ENCODE assay signal across 9 mouse cellular contexts in the genomic region with DNA sequence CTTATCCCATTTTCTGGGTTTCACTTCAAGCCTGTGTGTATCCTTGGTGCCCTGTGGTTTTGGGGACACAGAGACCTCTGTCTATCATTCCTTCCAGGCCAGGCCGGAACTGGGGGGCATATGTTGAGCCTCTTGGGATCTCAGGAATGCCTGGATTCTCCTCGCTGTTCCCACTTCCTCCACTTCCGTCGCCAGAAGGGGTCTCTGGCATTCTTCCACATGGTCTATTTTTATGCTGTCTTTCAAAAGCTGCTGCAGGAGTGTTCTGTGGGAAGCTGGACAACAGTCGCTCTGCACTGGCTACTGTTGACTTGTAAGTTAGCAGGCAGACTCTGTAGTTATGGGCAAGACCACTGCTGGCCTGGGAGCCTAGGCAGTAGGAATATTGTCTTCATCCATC.
DNase-seq lines count a peak whose midpoint lies in the region; ATAC-seq and TF ChIP-seq lines count a peak whose summit lies in the region.
"Had no signal": no experiment of that assay in that cellular context is flagged by ENCODE, and none has a peak within 500 bp of the region (broad histone marks: within the 10 kb centered on the region; RNA-seq: fewer than 3 reads in every experiment).

No protein-coding gene starts in this region.

- no peaks in the 10 kb centered on the region for H3K36me3 ChIP-seq in midbrain, embryonic 16.5 days (ENCODE audit: control insufficient read depth, insufficient read depth, low read length)
- H3K36me3 ChIP-seq in midbrain, embryonic 11.5 days (ENCODE audit: control insufficient read depth, insufficient read depth, low read length) = no peaks in the 10 kb centered on the region
- H3K36me3 ChIP-seq in stomach, postnatal 0 days (ENCODE audit: control insufficient read depth, insufficient read depth, low read length) = peaks cover 9% of the 10 kb centered on the region; the same call in 1 of the 2 replicates

- H3K4me2 ChIP-seq in midbrain, embryonic 16.5 days (ENCODE audit: low read length) = no peak overlapping the region
- no peak overlapping the region for H3K4me2 ChIP-seq in midbrain, embryonic 11.5 days
- H3K4me2 ChIP-seq in stomach, postnatal 0 days (replicated peaks; ENCODE audit: low read depth) = no peak overlapping the region

- H3K4me1 ChIP-seq in midbrain, embryonic 16.5 days (ENCODE audit: control insufficient read depth, insufficient read depth, low read length) = peaks cover 23% of the 10 kb centered on the region
- peaks cover 5% of the 10 kb centered on the region; the same call in 1 of the 2 replicates for H3K4me1 ChIP-seq in midbrain, embryonic 11.5 days (ENCODE audit: control insufficient read depth, insufficient read depth, low read length)
- peaks cover 2% of the 10 kb centered on the region; the same call in 1 of the 2 replicates for H3K4me1 ChIP-seq in stomach, postnatal 0 days (replicated peaks; ENCODE audit: control insufficient read depth, insufficient read depth)

- no peak for TF ChIP-seq EP300 in stomach, postnatal 0 days (optimal IDR thresholded peaks at IDR 0.05)

- H3K27me3 ChIP-seq in midbrain, embryonic 16.5 days (ENCODE audit: control insufficient read depth, insufficient read depth, low read depth, low read length) = no peaks in the 10 kb centered on the region
- no peaks in the 10 kb centered on the region for H3K27me3 ChIP-seq in midbrain, embryonic 11.5 days (ENCODE audit: control insufficient read depth, insufficient read depth, low read length)
- H3K27me3 ChIP-seq in stomach, postnatal 0 days (ENCODE audit: control insufficient read depth, insufficient read depth, low read length) = no peaks in the 10 kb centered on the region

- no peaks in the 10 kb centered on the region for H3K9me3 ChIP-seq in midbrain, embryonic 16.5 days (replicated peaks; ENCODE audit: control insufficient read depth, low read length, poor library complexity, severe bottlenecking)
- no peaks in the 10 kb centered on the region for H3K9me3 ChIP-seq in midbrain, embryonic 11.5 days (ENCODE audit: control insufficient read depth, low read length)
- H3K9me3 ChIP-seq in stomach, postnatal 0 days (ENCODE audit: control insufficient read depth, low read length) = no peaks in the 10 kb centered on the region

- H3K4me3 ChIP-seq in midbrain, embryonic 16.5 days (ENCODE audit: low read depth, low read length) = no peak overlapping the region
- no peak overlapping the region for H3K4me3 ChIP-seq in midbrain, embryonic 11.5 days (ENCODE audit: low read depth, low read length)
- H3K4me3 ChIP-seq in stomach, postnatal 0 days (ENCODE audit: low read depth, low read length) = no peak overlapping the region

- peak; percentile 26 for DNase-seq in embryo, embryonic 11 days
- DNase-seq in embryo, embryonic 10 days (ENCODE audit: low spot score) = no peak
- DNase-seq in midbrain, embryonic 11.5 days (ENCODE audit: low spot score, missing footprints) = no peak
- DNase-seq in kidney, adult 9 months = peak; percentile 54
- no peak for DNase-seq in stomach, postnatal 0 days (ENCODE audit: low spot score)
- DNase-seq in cerebellum, adult 8-10 months = no peak
- DNase-seq in ovary, postnatal 36 days (ENCODE audit: low spot score) = no peak
- DNase-seq: gastrocnemius, postnatal 25 days had no signal

- WGBS in midbrain, embryonic 16.5 days = 62% methylated on average over 5 of the region's 5 CpGs
- 76% methylated on average over 5 of the region's 5 CpGs for WGBS in midbrain, embryonic 11.5 days
- WGBS in stomach, postnatal 0 days = 32% methylated on average over 5 of the region's 5 CpGs

- no peak for ATAC-seq in midbrain, embryonic 16.5 days
- no peak for ATAC-seq in midbrain, embryonic 11.5 days (ENCODE audit: low FRiP score)
- no peak for ATAC-seq in stomach, postnatal 0 days (ENCODE audit: low FRiP score, low TSS enrichment)

- peak overlapping the region; percentile 38; the same call in 1 of the 2 replicates for H3K27ac ChIP-seq in midbrain, embryonic 16.5 days (ENCODE audit: low read length)
- no peak overlapping the region for H3K27ac ChIP-seq in midbrain, embryonic 11.5 days (ENCODE audit: low read depth, low read length)
- 0 out of 2 replicates have a peak overlapping the region, but pooled peaks have one; percentile 1 for H3K27ac ChIP-seq in stomach, postnatal 0 days (replicated peaks)

- no peak for TF ChIP-seq CTCF in stomach, postnatal 0 days (IDR thresholded peaks at IDR 0.05; ENCODE audit: low read depth)

- no peak overlapping the region for H3K9ac ChIP-seq in midbrain, embryonic 16.5 days (ENCODE audit: low read depth, low read length)
- no peak overlapping the region for H3K9ac ChIP-seq in midbrain, embryonic 11.5 days (ENCODE audit: low read length)
- no peak overlapping the region for H3K9ac ChIP-seq in stomach, postnatal 0 days (ENCODE audit: low read length)

Comparison
In these comparisons a context has a peak if more than half of its experiments do, and no peak if none do; other contexts are left out.
1. DNase-seq: peak in embryo, embryonic 11 days (single experiment) and kidney, adult 9 months (single experiment); none in embryo, embryonic 10 days (single experiment), midbrain, embryonic 11.5 days (single experiment), stomach, postnatal 0 days (single experiment), cerebellum, adult 8-10 months (single experiment) and ovary, postnatal 36 days (single experiment).